7 mouse cellular contexts compared by ENCODE assay signal in the genomic region with DNA sequence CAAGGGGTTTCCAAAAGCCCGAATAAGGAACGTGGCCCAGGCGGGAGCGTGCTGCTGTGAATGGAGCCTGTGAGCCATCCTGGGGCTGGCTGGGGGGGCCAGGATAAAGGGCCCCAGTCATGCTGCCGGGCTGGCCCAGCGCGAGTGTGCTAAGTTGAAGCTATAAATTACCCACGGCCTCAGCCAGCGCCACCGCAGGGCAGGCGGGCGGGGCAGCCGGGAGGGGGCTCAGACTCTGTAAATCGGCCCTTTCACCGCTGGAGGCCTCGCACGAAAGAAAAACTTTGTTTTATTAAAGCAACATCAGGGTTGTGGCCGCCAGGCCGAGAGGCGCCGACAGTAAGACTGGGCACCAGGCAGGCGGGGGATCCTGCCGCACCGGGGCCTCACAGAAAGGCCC. TPM values are rescaled to one million over a fixed set of nuclear protein-coding genes. Genes with fewer than 3 reads are reported as not detected.
A peak's percentile ranks its signal among the peaks of the same experiment; 100 is the strongest.
DNase-seq lines count a peak whose midpoint lies in the region; ATAC-seq lines count a peak whose summit lies in the region.

No protein-coding gene starts in this region.

- H3K9me3 ChIP-seq in heart, embryonic 15.5 days (replicated peaks): no peaks in the 10 kb centered on the region
- H3K9me3 ChIP-seq in liver, embryonic 15.5 days (replicated peaks): no peaks in the 10 kb centered on the region

- 9% methylated on average over 24 of the region's 24 CpGs for WGBS in heart, embryonic 15.5 days
- 12% methylated on average over 24 of the region's 24 CpGs for WGBS in liver, embryonic 15.5 days (ENCODE audit: insufficient replicate concordance)

- peak; percentile 56 to 59 for DNase-seq in urinary bladder, adult 18-20 months (ENCODE audit: low spot score in 2 of 2)
- DNase-seq in urinary bladder, postnatal 10 days (ENCODE audit: low spot score): no peak
- peak; percentile 70 for DNase-seq in urinary bladder, postnatal 14 days (ENCODE audit: low spot score)
- no peak for DNase-seq in spleen, postnatal 36 days (ENCODE audit: low spot score in 2 of 2)
- DNase-seq in ovary, postnatal 14 days (ENCODE audit: low spot score): no peak

- peak overlapping the region; percentile 18; the same call in 1 of the 2 replicates for H3K4me3 ChIP-seq in heart, embryonic 15.5 days
- H3K4me3 ChIP-seq in liver, embryonic 15.5 days (replicated peaks): no peak overlapping the region

- H3K36me3 ChIP-seq in heart, embryonic 15.5 days: no peaks in the 10 kb centered on the region
- H3K36me3 ChIP-seq in liver, embryonic 15.5 days (replicated peaks): no peaks in the 10 kb centered on the region

- H3K27ac ChIP-seq in heart, embryonic 15.5 days: peak overlapping the region; percentile 24; the same call in 1 of the 2 replicates
- H3K27ac ChIP-seq in liver, embryonic 15.5 days (replicated peaks): no peak overlapping the region

- H3K9ac ChIP-seq in heart, embryonic 15.5 days: peak overlapping the region; percentile 22; the same call in 1 of the 2 replicates
- no peak overlapping the region for H3K9ac ChIP-seq in liver, embryonic 15.5 days

- ATAC-seq in heart, embryonic 15.5 days (replicated peaks; ENCODE audit: insufficient number of reproducible peaks, insufficient read depth, low FRiP score, low read depth): peak; percentile 28; the same call in 1 of the 2 replicates
- ATAC-seq in liver, embryonic 15.5 days (ENCODE audit: insufficient read depth): no peak

- peaks cover 29% of the 10 kb centered on the region for H3K27me3 ChIP-seq in heart, embryonic 15.5 days
- peaks cover 53% of the 10 kb centered on the region for H3K27me3 ChIP-seq in liver, embryonic 15.5 days

- H3K4me2 ChIP-seq in heart, embryonic 15.5 days: peak overlapping the region; percentile 50
- peak overlapping the region; percentile 10; the same call in 1 of the 2 replicates for H3K4me2 ChIP-seq in liver, embryonic 15.5 days

- peaks cover 49% of the 10 kb centered on the region for H3K4me1 ChIP-seq in heart, embryonic 15.5 days (replicated peaks)
- peaks cover 43% of the 10 kb centered on the region for H3K4me1 ChIP-seq in liver, embryonic 15.5 days (replicated peaks)

RNA-seq across cellular contexts. Expression of a gene that starts 29.1 kb away (rescaled TPM):
- 4.0 and 9.1 TPM in 2 replicates for polyA plus RNA-seq in heart, embryonic 15.5 days (2015; fragmentation: Nextera tagmentation; extraction: Ambion mirVana)
- polyA plus RNA-seq in liver, embryonic 15.5 days (2015; fragmentation: Nextera tagmentation; extraction: Ambion mirVana): 2.7 and 3.0 TPM in 2 replicates

RNA-seq across cellular contexts. Expression of a gene that starts 34.2 kb away (rescaled TPM):
- 29.5 and 37.6 TPM in 2 replicates for polyA plus RNA-seq in heart, embryonic 15.5 days (2015; fragmentation: Nextera tagmentation; extraction: Ambion mirVana)
- polyA plus RNA-seq in liver, embryonic 15.5 days (2015; fragmentation: Nextera tagmentation; extraction: Ambion mirVana): 20.6 and 23.1 TPM in 2 replicates

RNA-seq across cellular contexts. Expression of a gene that starts 34.5 kb away (rescaled TPM):
- 107 and 117 TPM in 2 replicates for polyA plus RNA-seq in heart, embryonic 15.5 days (2015; fragmentation: Nextera tagmentation; extraction: Ambion mirVana)
- polyA plus RNA-seq in liver, embryonic 15.5 days (2015; fragmentation: Nextera tagmentation; extraction: Ambion mirVana): 134 and 140 TPM in 2 replicates

RNA-seq across cellular contexts. Expression of a gene that starts 40.0 kb away (rescaled TPM):
- polyA plus RNA-seq in heart, embryonic 15.5 days (2015; fragmentation: Nextera tagmentation; extraction: Ambion mirVana): 99.3 and 113 TPM in 2 replicates
- polyA plus RNA-seq in liver, embryonic 15.5 days (2015; fragmentation: Nextera tagmentation; extraction: Ambion mirVana): 246 and 270 TPM in 2 replicates

Comparison
In these comparisons a context has a peak if more than half of its experiments do, and no peak if none do; other contexts are left out.
1. DNase-seq: peak in urinary bladder, adult 18-20 months (2 of 2) and urinary bladder, postnatal 14 days (single experiment); none in urinary bladder, postnatal 10 days (single experiment), spleen, postnatal 36 days (0 of 2) and ovary, postnatal 14 days (single experiment).